Mouse (Mus musculus) intestine, postnatal 0 days (tissue): ENCODE measurements around the gene Cript. TPM values are rescaled to one million over a fixed set of nuclear protein-coding genes. Genes with fewer than 3 reads are reported as not detected.

ENCODE experiments used
- ATAC-seq: fragments of 200-750 bp; cut with Nextera tagmentation; 2 replicates; pipeline ENCODE4 v1.8.0; 2017; ENCODE audit warnings: mild to moderate bottlenecking, moderate TSS enrichment, moderate library complexity
- H3K27ac ChIP-seq: fragments of 300-500 bp; sonication (generic); 2 replicates; pipeline ENCODE4 v1.5.1; 2014; ENCODE audit warnings: mild to moderate bottlenecking, low read depth, low read length, moderate library complexity
- H3K27me3 ChIP-seq: fragments of 300-500 bp; sonication (generic); replicated peaks from 2 replicates; pipeline ENCODE4 v1.6.1; 2014; ENCODE audit warnings: low read length, mixed read lengths; ENCODE audit not compliant: control insufficient read depth, insufficient read depth
- H3K36me3 ChIP-seq: fragments of 300-500 bp; sonication (generic); 2 replicates; pipeline ENCODE4 v1.6.1; 2014; ENCODE audit warnings: mild to moderate bottlenecking, moderate library complexity; ENCODE audit not compliant: control insufficient read depth, insufficient read depth
- H3K4me1 ChIP-seq: fragments of 300-500 bp; sonication (generic); replicated peaks from 2 replicates; pipeline ENCODE4 v1.6.1; 2014; ENCODE audit warnings: antibody characterized with exemption, low read length, mixed read lengths; ENCODE audit not compliant: control insufficient read depth, insufficient read depth
- H3K4me2 ChIP-seq: fragments of 300-500 bp; sonication (generic); replicated peaks from 2 replicates; pipeline ENCODE4 v1.6.1; 2014; ENCODE audit warnings: low read depth, mild to moderate bottlenecking, moderate library complexity
- H3K4me3 ChIP-seq: fragments of 300-500 bp; sonication (generic); 2 replicates; pipeline ENCODE4 v1.5.1; 2014; ENCODE audit warnings: low read depth, low read length
- H3K9ac ChIP-seq: fragments of 300-500 bp; sonication (generic); 2 replicates; pipeline ENCODE4 v1.6.1; 2014; ENCODE audit warnings: mild to moderate bottlenecking, low read depth, low read length
- H3K9me3 ChIP-seq: fragments of 300-500 bp; sonication (generic); 2 replicates; pipeline ENCODE4 v1.6.1; 2016; ENCODE audit warnings: mixed run types; ENCODE audit not compliant: control insufficient read depth
- CTCF ChIP-seq: sonication (generic); IDR thresholded peaks from 2 replicates; pipeline ENCODE4 v1.5.1; 2016; ENCODE audit warnings: low read depth, mild to moderate bottlenecking, control low read depth, antibody characterized with exemption, moderate library complexity
- WGBS: fragments of 180-500 bp; shearing (Covaris S2); extraction: QIAGEN DNeasy Blood & Tissue Kit; methylation state at CpG from one replicate; pipeline ENCODE4 v1.1.7; 2014; 5-methylcytosine and 5-hydroxymethylcytosine counted together
- polyA plus RNA-seq: library from polyadenylated mRNA; unstranded; fragments of >200 nt; fragmentation: Nextera tagmentation; extraction: Ambion mirVana; gene quantifications from 2 replicates; pipeline ENCODE4 v1.2.1, GENCODE M21; 2015

The Cript gene
- polyA plus RNA-seq, 1 experiment from 2014 or later, result 192 TPM

- WGBS, result 61% methylated on average over 19 of the region's 19 CpGs
- no peaks in the 10 kb centered on the region for H3K4me1 ChIP-seq
- no peak overlapping the region for H3K9ac ChIP-seq
- H3K27me3 ChIP-seq, result no peaks in the 10 kb centered on the region
- TF ChIP-seq CTCF, result no peak
- H3K9me3 ChIP-seq, result no peaks in the 10 kb centered on the region
- H3K36me3 ChIP-seq, result no peaks in the 10 kb centered on the region
- ATAC-seq, result no peak
- H3K27ac ChIP-seq, result no peak overlapping the region
- H3K4me3 ChIP-seq, result no peak overlapping the region
- no peak overlapping the region for H3K4me2 ChIP-seq
These were observed 16.4 kb downstream of the Cript start for GRCm38 (mm10) chr17:87041739-87042138.

GRCm38 (mm10) chr17:87044364-87044763 lies 19.0 kb downstream of the Cript start:
- Histone ChIP-seq H3K27ac (no peak overlapping the region), H3K9me3 (no peaks in the 10 kb centered on the region), H3K27me3 (no peaks in the 10 kb centered on the region), H3K9ac (no peak overlapping the region), H3K4me1 (no peaks in the 10 kb centered on the region), H3K4me2 (no peak overlapping the region), H3K36me3 (no peaks in the 10 kb centered on the region), H3K4me3 (no peak overlapping the region)
- ATAC-seq, result peak; percentile 60
- WGBS, result under 1% methylated on average over 15 of the region's 15 CpGs
- peak; percentile 100 for TF ChIP-seq CTCF

- no peaks in the 10 kb centered on the region for H3K27me3 ChIP-seq
- no peaks in the 10 kb centered on the region for H3K4me1 ChIP-seq
- H3K27ac ChIP-seq, result no peak overlapping the region
- H3K9me3 ChIP-seq, result no peaks in the 10 kb centered on the region
- no peaks in the 10 kb centered on the region for H3K36me3 ChIP-seq
- ATAC-seq, result no peak
- no peak overlapping the region for H3K9ac ChIP-seq
- H3K4me2 ChIP-seq, result no peak overlapping the region
- H3K4me3 ChIP-seq, result no peak overlapping the region
- TF ChIP-seq CTCF, result no peak
- 81% methylated on average over 8 of the region's 8 CpGs for WGBS
These were observed 19.4 kb downstream of the Cript start for GRCm38 (mm10) chr17:87044796-87045195.

- no peak for ATAC-seq
- WGBS, result 60% methylated on average over 5 of the region's 5 CpGs
- Histone ChIP-seq H3K27me3 (no peaks in the 10 kb centered on the region), H3K4me1 (no peaks in the 10 kb centered on the region), H3K36me3 (no peaks in the 10 kb centered on the region), H3K27ac (no peak overlapping the region), H3K9ac (no peak overlapping the region), H3K9me3 (no peaks in the 10 kb centered on the region), H3K4me2 (no peak overlapping the region), H3K4me3 (no peak overlapping the region)
- no peak for TF ChIP-seq CTCF
These were observed 24.3 kb downstream of the Cript start for GRCm38 (mm10) chr17:87049696-87050095.

- no peaks in the 10 kb centered on the region for H3K36me3 ChIP-seq
- WGBS, result 42% methylated on average over 9 of the region's 9 CpGs
- H3K9ac ChIP-seq, result no peak overlapping the region
- no peak overlapping the region for H3K4me3 ChIP-seq
- no peak overlapping the region for H3K4me2 ChIP-seq
- no peaks in the 10 kb centered on the region for H3K9me3 ChIP-seq
- H3K27ac ChIP-seq, result no peak overlapping the region
- no peak for TF ChIP-seq CTCF
- no peak for ATAC-seq
- H3K27me3 ChIP-seq, result no peaks in the 10 kb centered on the region
- H3K4me1 ChIP-seq, result no peaks in the 10 kb centered on the region
These were observed 25.3 kb downstream of the Cript start for GRCm38 (mm10) chr17:87050469-87051175.

GRCm38 (mm10) chr17:87051652-87052051 lies 26.3 kb downstream of the Cript start:
- no peak for ATAC-seq
- H3K36me3 ChIP-seq, result no peaks in the 10 kb centered on the region
- TF ChIP-seq CTCF, result no peak

More at GRCm38 (mm10) chr17:87051652-87052051, 26.3 kb downstream of the Cript start:
- Histone ChIP-seq H3K4me1 (no peaks in the 10 kb centered on the region), H3K9me3 (no peaks in the 10 kb centered on the region), H3K4me3 (no peak overlapping the region), H3K9ac (no peak overlapping the region), H3K27me3 (no peaks in the 10 kb centered on the region), H3K27ac (no peak overlapping the region), H3K4me2 (no peak overlapping the region)
- 100% methylated on average over 1 of the region's 1 CpGs for WGBS
